Mouse (Mus musculus) forebrain, embryonic 11.5 days (tissue): Measurements from ENCODE around the gene Ctdnep1. TPM values are rescaled to one million over a fixed set of nuclear protein-coding genes. Genes with fewer than 3 reads are reported as not detected.
A peak's percentile ranks its signal among the peaks of the same experiment; 100 is the strongest.

Source experiments
- ATAC-seq: fragments of 200-750 bp; cut with Nextera tagmentation; replicated peaks from 2 replicates; pipeline ENCODE4 v1.8.0; 2017; ENCODE audit warnings: moderate TSS enrichment; ENCODE audit not compliant: low FRiP score
- DNase-seq: peaks from one replicate; pipeline ENCODE4 v3.0.0-alpha.2; 2017; ENCODE audit warnings: low spot score
- H3K27ac ChIP-seq: fragments of 300-500 bp; sonication (generic); 2 replicates; pipeline ENCODE4 v1.5.1; 2014; ENCODE audit warnings: low read depth, low read length
- H3K27me3 ChIP-seq: fragments of 300-500 bp; sonication (generic); 2 replicates; pipeline ENCODE4 v1.6.1; 2014; ENCODE audit warnings: mild to moderate bottlenecking, low read length, mixed read lengths; ENCODE audit not compliant: control insufficient read depth, insufficient read depth
- H3K36me3 ChIP-seq: fragments of 300-500 bp; sonication (generic); 2 replicates; pipeline ENCODE4 v1.6.1; 2014; ENCODE audit warnings: mild to moderate bottlenecking, low read length, moderate library complexity, mixed read lengths; ENCODE audit not compliant: control insufficient read depth, insufficient read depth
- H3K4me1 ChIP-seq: fragments of 300-500 bp; sonication (generic); replicated peaks from 2 replicates; pipeline ENCODE4 v1.6.1; 2014; ENCODE audit warnings: low read length, mixed read lengths; ENCODE audit not compliant: control insufficient read depth, insufficient read depth
- H3K4me2 ChIP-seq: fragments of 300-500 bp; sonication (generic); 2 replicates; pipeline ENCODE4 v1.6.1; 2014; ENCODE audit warnings: low read depth, mild to moderate bottlenecking, low read length, moderate library complexity, mixed read lengths; ENCODE audit not compliant: severe bottlenecking
- H3K4me3 ChIP-seq: fragments of 300-500 bp; sonication (generic); 2 replicates; pipeline ENCODE4 v1.5.1; 2014; ENCODE audit warnings: low read depth, low read length
- H3K9ac ChIP-seq: fragments of 300-500 bp; sonication (generic); 2 replicates; pipeline ENCODE4 v1.6.1; 2014; ENCODE audit warnings: low read length
- H3K9me3 ChIP-seq: fragments of 300-500 bp; sonication (generic); 2 replicates; pipeline ENCODE4 v1.6.1; 2016; ENCODE audit warnings: low read length, mixed read lengths; ENCODE audit not compliant: control insufficient read depth
- WGBS: fragments of 180-500 bp; shearing (Covaris S2); extraction: QIAGEN DNeasy Blood & Tissue Kit; methylation state at CpG from one replicate; pipeline ENCODE4 v1.1.7; 2014; 5-methylcytosine and 5-hydroxymethylcytosine counted together
- polyA plus RNA-seq: library from polyadenylated mRNA; unstranded; fragments of >200 nt; fragmentation: Nextera tagmentation; extraction: Ambion mirVana; gene quantifications from 2 replicates; pipeline ENCODE4 v1.2.1, GENCODE M21; 2014

Ctdnep1 gene
- polyA plus RNA-seq, 1 experiment from 2014 or later: 20.4 TPM

DNA sequence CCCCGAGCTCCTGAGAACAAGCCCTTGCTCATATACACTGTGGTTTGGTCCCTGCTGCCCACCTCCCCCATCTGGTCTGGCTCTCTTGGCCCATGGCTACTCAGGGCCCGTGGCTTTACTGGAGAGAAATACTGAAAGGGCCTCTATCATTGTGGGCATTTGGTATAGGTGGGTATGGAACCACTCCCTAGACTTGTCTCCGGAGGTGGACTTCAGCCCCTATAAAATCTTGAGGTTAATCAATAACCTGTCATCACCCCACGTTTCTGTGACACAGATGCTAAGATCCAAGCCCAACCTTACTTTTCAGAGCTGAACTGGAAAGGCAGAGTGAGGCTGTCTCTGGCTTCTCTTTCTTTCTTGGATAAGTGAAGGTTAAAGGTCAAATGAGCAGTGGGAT lies 12.2 kb upstream of the Ctdnep1 start:
- Histone ChIP-seq H3K27ac (no peak overlapping the region), H3K9me3 (no peaks in the 10 kb centered on the region), H3K4me2 (no peak overlapping the region), H3K27me3 (peaks cover 40% of the 10 kb centered on the region), H3K4me1 (peaks cover 9% of the 10 kb centered on the region), H3K4me3 (no peak overlapping the region), H3K9ac (no peak overlapping the region), H3K36me3 (no peaks in the 10 kb centered on the region; the same call in 1 of the 2 replicates)
- DNase-seq (no peak), ATAC-seq (no peak)
- WGBS: 88% methylated on average over 4 of the region's 4 CpGs

DNA sequence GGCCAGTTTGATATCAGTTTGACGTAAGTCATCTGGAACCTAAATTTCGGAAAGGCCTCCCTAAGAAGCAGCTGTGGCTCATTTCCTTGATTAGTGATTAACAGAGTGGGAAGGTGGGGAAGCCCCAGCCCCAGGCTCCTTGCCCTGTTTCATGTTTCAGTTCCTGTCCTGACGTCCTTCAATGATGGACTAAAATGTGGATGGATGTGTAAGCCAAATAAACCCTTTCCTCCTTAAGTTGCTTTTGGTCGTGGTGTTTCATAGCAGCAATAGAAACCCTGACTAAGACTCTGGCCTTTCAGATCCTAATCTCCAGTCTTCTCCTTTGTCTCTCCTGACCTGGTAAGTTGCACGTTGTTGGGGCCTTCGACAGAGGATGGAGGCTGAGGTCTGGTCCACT lies 10.7 kb upstream of the Ctdnep1 start:
- no peak overlapping the region for H3K9ac ChIP-seq
- peaks cover 27% of the 10 kb centered on the region for H3K27me3 ChIP-seq
- peaks cover 4% of the 10 kb centered on the region; the same call in 1 of the 2 replicates for H3K36me3 ChIP-seq
- H3K4me2 ChIP-seq: no peak overlapping the region
- no peaks in the 10 kb centered on the region for H3K9me3 ChIP-seq
- no peak overlapping the region for H3K4me3 ChIP-seq
- ATAC-seq (no peak), DNase-seq (no peak)
- 92% methylated on average over 6 of the region's 6 CpGs for WGBS
- peaks cover 9% of the 10 kb centered on the region for H3K4me1 ChIP-seq
- H3K27ac ChIP-seq: no peak overlapping the region

DNA sequence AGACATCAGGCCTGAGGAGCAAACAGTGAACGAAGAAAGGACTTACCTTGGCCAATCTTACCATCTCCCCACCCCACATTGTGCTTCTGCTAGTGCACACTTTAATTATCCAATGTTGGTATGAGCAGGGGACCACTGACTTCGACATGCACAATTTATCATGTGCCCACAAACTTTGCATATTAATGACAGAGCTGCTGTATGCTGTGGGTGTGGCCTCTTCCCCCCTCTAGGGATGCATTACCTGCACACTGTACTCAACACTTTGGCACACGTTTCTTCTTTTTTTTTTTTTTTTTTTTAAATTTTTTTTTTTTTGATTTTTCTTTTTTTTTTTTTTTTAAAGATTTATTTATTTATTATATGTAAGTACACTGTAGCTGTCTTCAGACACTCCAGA lies 10.2 kb upstream of the Ctdnep1 start:
- H3K27ac ChIP-seq: no peak overlapping the region
- peaks cover 7% of the 10 kb centered on the region for H3K4me1 ChIP-seq
- H3K9me3 ChIP-seq: no peaks in the 10 kb centered on the region
- no peak overlapping the region for H3K9ac ChIP-seq
- peaks cover 4% of the 10 kb centered on the region; the same call in 1 of the 2 replicates for H3K36me3 ChIP-seq
- H3K4me3 ChIP-seq: no peak overlapping the region
- no peak for ATAC-seq
- 89% methylated on average over 3 of the region's 3 CpGs for WGBS
- H3K27me3 ChIP-seq: peaks cover 22% of the 10 kb centered on the region
- DNase-seq: no peak
- H3K4me2 ChIP-seq: no peak overlapping the region

DNA sequence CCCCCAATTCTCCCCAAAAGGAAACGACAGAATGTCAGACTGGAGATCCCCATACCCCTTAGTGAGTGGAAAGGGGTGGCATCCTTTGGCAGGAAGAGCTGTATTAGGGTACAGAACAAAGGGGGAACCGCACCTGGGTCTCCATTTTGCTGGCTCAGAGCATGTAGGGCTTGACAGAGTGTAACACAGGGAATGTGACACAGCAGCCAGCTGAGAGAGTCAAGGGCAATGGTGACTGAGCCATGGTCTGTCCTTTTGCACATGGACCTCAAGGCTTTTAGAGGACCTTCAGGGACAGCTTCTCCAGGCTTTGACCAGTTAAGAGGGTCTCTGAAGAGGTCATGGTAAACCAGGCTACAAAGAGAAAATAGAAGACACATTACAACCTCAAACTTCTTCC lies 6.0 kb upstream of the Ctdnep1 start:
- H3K36me3 ChIP-seq: peaks cover 7% of the 10 kb centered on the region
- no peak overlapping the region for H3K27ac ChIP-seq
- H3K4me2 ChIP-seq: no peak overlapping the region
- H3K9ac ChIP-seq: no peak overlapping the region
- no peak overlapping the region for H3K4me3 ChIP-seq
- DNase-seq: no peak
- ATAC-seq: no peak
- peaks cover 3% of the 10 kb centered on the region; the same call in 1 of the 2 replicates for H3K4me1 ChIP-seq
- H3K27me3 ChIP-seq: no peaks in the 10 kb centered on the region
- H3K9me3 ChIP-seq: no peaks in the 10 kb centered on the region
- 94% methylated on average over 2 of the region's 2 CpGs for WGBS

DNA sequence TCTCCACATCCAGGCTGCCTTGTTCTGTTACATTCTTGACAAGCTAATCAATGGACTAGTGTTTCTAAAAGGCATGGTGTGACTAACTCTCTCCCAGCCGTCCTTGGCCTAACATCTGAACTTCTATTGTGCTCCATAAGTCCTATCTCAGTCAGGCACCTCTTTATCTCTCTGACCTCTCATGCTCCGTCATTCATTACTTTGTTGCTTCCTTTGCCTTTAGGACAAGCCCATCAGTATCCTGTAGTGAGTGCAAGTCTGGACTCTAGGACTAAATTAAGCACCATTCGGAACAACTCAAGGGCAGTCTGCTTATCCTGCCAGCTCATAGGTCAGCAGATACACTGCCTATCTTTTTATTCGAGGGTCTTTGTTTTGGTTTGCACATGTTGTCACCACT lies 4.7 kb upstream of the Ctdnep1 start:
- peaks cover 3% of the 10 kb centered on the region; the same call in 1 of the 2 replicates for H3K4me1 ChIP-seq
- ATAC-seq (no peak), DNase-seq (no peak)
- no peak overlapping the region for H3K4me3 ChIP-seq
- no peaks in the 10 kb centered on the region for H3K27me3 ChIP-seq
- H3K27ac ChIP-seq: no peak overlapping the region
- no peaks in the 10 kb centered on the region for H3K9me3 ChIP-seq
- WGBS: 89% methylated on average over 4 of the region's 4 CpGs
- no peak overlapping the region for H3K4me2 ChIP-seq
- peaks cover 7% of the 10 kb centered on the region for H3K36me3 ChIP-seq
- no peak overlapping the region for H3K9ac ChIP-seq

DNA sequence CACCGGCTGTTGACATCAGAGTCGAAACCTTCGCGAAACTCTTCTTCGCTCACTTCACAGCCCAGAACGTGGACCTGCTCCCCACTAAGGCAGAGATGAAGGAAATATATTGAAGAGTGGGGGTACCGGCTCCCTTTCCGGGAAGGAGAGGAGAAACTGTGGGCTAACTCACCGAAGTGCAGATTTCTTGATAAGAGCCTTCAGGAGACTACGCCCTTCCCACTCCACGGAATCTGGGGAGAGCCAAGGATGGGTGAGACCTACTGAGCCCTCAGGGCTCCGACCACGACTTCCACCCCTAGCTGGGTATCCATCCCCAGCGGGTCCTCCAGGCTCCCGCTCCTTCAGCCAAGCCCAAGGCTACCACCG lies 1.1 kb upstream of the Ctdnep1 start:
- no peaks in the 10 kb centered on the region for H3K27me3 ChIP-seq
- H3K9me3 ChIP-seq: no peaks in the 10 kb centered on the region
- peak overlapping the region; percentile 89 for H3K4me3 ChIP-seq
- DNase-seq (no peak), ATAC-seq (no peak)
- peaks cover 16% of the 10 kb centered on the region for H3K4me1 ChIP-seq
- 5% methylated on average over 16 of the region's 16 CpGs for WGBS
- peak overlapping the region; percentile 91 for H3K9ac ChIP-seq
- peak overlapping the region; percentile 93 for H3K4me2 ChIP-seq
- H3K27ac ChIP-seq: peak overlapping the region; percentile 99
- peaks cover 5% of the 10 kb centered on the region for H3K36me3 ChIP-seq

DNA sequence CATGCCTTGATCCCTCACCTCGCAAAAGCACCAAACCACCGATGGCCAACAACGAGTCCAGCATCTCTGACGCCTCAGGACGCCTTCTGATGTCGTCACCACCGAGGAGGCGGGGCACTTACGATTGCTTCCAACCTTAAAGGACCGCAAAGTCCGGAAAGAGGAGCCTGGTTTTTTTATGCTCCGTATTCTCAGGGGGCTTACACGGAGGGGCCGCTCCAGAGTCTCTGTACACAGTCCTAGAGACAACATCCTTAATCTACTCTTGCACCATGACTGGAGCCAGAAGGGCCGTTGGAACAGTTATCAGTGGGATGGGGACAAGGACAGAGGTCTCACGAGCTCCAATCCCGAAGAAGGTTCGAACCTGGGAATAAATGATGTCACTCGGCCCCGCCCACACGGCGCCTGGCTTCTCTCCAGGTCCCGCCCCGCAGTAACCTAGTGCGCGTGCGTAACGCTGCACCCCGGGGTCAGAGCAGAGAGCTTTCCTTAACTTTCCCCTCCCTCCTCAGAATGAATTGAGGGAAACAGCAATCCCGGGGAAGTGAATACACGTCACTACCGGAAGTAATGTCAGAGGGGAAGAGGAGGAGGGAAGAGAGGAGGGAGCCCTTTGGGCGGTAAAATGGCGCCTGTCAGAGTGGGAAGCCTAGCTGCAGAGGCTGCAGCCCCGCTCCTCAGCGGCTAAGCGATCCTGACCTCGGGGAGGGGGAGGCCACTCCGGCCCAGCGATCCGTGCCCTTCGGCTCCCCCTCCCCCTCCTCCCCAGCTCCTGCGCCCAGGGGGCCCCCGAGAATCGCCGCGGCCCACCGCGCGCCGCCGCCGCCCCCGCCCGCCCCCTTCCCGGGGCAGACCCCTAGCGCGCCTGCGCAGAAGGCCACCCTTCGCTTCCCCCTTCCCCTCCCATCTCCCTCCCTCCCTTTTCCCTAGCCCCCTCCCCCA lies 488 bp upstream of the Ctdnep1 start:
- no peaks in the 10 kb centered on the region for H3K9me3 ChIP-seq
- DNase-seq (peak; percentile 99), ATAC-seq (peak; percentile 93)
- peak overlapping the region; percentile 93 for H3K4me2 ChIP-seq
- H3K27ac ChIP-seq: peak overlapping the region; percentile 99
- no peaks in the 10 kb centered on the region for H3K27me3 ChIP-seq
- peak overlapping the region; percentile 91 for H3K9ac ChIP-seq
- peaks cover 3% of the 10 kb centered on the region for H3K36me3 ChIP-seq
- under 1% methylated on average over 50 of the region's 60 CpGs for WGBS
- H3K4me3 ChIP-seq: peak overlapping the region; percentile 89
- H3K4me1 ChIP-seq: peaks cover 16% of the 10 kb centered on the region

DNA sequence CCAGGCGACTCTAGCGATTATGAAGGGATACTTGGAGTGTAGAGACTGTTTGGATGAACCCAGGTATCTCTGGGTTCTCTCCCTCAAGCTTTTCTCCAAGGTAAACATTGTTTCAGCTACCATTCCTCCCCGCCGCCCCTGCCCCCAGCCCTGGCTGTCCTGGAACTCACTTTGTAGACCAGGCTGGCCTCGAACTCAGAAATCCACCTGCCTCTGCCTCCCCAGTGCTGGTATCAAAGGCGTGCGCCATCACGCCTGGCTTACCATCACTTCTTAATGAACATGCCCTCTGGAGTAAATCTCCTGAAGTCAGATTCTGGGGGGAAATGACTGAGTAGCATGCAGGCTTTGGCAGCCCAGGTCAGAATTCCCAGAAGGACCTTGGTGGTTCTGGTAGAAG lies 1.3 kb downstream of the Ctdnep1 start, which contains the start of gene Elp5:
Gene Elp5 (minus strand): TSS at position 293 of the 400 bp plus-strand sequence.
- Histone ChIP-seq H3K9ac (peak within 1 kb of the TSS; percentile 91), H3K27ac (peak within 1 kb of the TSS; percentile 99), H3K27me3 (no peaks in the 10 kb centered on the region), H3K4me1 (peaks cover 16% of the 10 kb centered on the region), H3K36me3 (peaks cover 3% of the 10 kb centered on the region), H3K4me2 (peak within 1 kb of the TSS; percentile 93), H3K4me3 (peak within 1 kb of the TSS; percentile 89), H3K9me3 (no peaks in the 10 kb centered on the region)
- DNase-seq: no peak
- 57% methylated on average over 8 of the region's 8 CpGs for WGBS
- ATAC-seq: no peak
